Mouse (Mus musculus) kidney, embryonic 15.5 days (tissue): ENCODE measurements around the gene Bach2. TPM values are rescaled to one million over a fixed set of nuclear protein-coding genes. Genes with fewer than 3 reads are reported as not detected.

Source experiments
- ATAC-seq: fragments of 200-750 bp; cut with Nextera tagmentation; replicated peaks from 2 replicates; pipeline ENCODE4 v1.8.0; 2017; ENCODE audit warnings: moderate TSS enrichment; ENCODE audit not compliant: low FRiP score
- H3K27ac ChIP-seq: fragments of 300-500 bp; sonication (generic); 2 replicates; pipeline ENCODE4 v1.5.1; 2015; ENCODE audit warnings: mild to moderate bottlenecking, inconsistent platforms
- H3K27me3 ChIP-seq: fragments of 300-500 bp; sonication (generic); 2 replicates; pipeline ENCODE4 v1.6.1; 2015; ENCODE audit warnings: inconsistent platforms
- H3K36me3 ChIP-seq: fragments of 300-500 bp; sonication (generic); 2 replicates; pipeline ENCODE4 v1.6.1; 2015; ENCODE audit warnings: inconsistent platforms
- H3K4me1 ChIP-seq: fragments of 300-500 bp; sonication (generic); 2 replicates; pipeline ENCODE4 v1.6.1; 2015; ENCODE audit warnings: inconsistent platforms
- H3K4me2 ChIP-seq: fragments of 300-500 bp; sonication (generic); 2 replicates; pipeline ENCODE4 v1.6.1; 2015; ENCODE audit warnings: moderate library complexity, mild to moderate bottlenecking, inconsistent platforms
- H3K4me3 ChIP-seq: fragments of 300-500 bp; sonication (generic); replicated peaks from 2 replicates; pipeline ENCODE4 v1.5.1; 2015; ENCODE audit warnings: mild to moderate bottlenecking, inconsistent platforms
- H3K9ac ChIP-seq: fragments of 300-500 bp; sonication (generic); 2 replicates; pipeline ENCODE4 v1.6.1; 2015; ENCODE audit warnings: mild to moderate bottlenecking, inconsistent platforms
- H3K9me3 ChIP-seq: fragments of 300-500 bp; sonication (generic); replicated peaks from 2 replicates; pipeline ENCODE4 v1.6.1; 2016; ENCODE audit warnings: inconsistent platforms
- WGBS: fragments of 180-500 bp; shearing (Covaris S2); methylation state at CpG from one replicate; pipeline ENCODE4 v1.1.7; 2015; ENCODE audit warnings: mixed read lengths; 5-methylcytosine and 5-hydroxymethylcytosine counted together
- polyA plus RNA-seq: library from polyadenylated mRNA; unstranded; fragments of >200 nt; fragmentation: Nextera tagmentation; extraction: Ambion mirVana; gene quantifications from 2 replicates; pipeline ENCODE4 v1.2.1, GENCODE M21; 2015

Bach2 gene
- polyA plus RNA-seq, 1 experiment from 2014 or later = 8.8 TPM

DNA sequence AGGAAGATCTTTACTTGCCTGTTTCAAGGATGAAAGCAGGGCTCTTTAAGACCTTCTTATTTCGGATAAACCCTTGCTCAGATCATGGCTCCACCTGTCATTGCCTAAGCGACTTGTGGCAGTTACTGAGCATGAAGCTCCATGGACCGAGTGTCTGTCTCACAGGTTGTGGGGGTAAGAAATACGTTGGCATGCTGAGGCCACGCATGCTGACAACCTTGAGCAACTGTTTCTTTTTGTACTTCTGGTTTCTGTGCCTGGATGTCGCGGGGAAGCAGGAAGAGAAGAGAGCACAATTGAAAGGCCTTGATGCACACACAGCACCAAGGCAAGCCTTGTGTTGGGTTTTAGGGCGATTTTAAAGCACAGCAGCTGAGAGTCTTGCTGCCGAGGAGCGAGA lies 87.7 kb downstream of the Bach2 start:
- Histone ChIP-seq H3K9ac (no peak overlapping the region), H3K27me3 (no peaks in the 10 kb centered on the region), H3K36me3 (no peaks in the 10 kb centered on the region), H3K4me1 (peaks cover 11% of the 10 kb centered on the region), H3K27ac (no peak overlapping the region), H3K9me3 (no peaks in the 10 kb centered on the region), H3K4me3 (no peak overlapping the region), H3K4me2 (no peak overlapping the region)
- WGBS = 82% methylated on average over 10 of the region's 10 CpGs
- no peak for ATAC-seq

DNA sequence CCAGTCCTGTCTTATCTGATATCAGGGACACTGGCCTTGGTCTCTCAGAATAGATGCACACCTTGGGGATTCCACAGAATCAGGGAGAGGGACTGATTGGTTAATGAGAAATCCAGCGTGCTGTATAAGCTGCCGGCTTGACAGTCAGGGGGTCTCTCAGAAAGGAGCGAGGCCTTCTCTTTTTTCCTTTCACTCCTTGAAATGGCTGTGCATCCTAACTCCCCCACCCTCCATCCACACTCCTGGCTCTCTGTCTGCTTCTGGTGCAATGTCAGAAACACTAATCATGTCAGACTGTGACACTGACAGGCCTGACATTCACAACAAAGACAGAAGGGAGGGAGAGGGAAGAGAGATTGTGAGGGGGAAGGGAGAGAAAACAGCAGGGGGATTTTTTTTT lies 88.3 kb downstream of the Bach2 start:
- Histone ChIP-seq H3K4me3 (no peak overlapping the region), H3K4me1 (peaks cover 11% of the 10 kb centered on the region), H3K9me3 (no peaks in the 10 kb centered on the region), H3K4me2 (no peak overlapping the region), H3K9ac (no peak overlapping the region), H3K27ac (no peak overlapping the region), H3K27me3 (no peaks in the 10 kb centered on the region), H3K36me3 (no peaks in the 10 kb centered on the region)
- no peak for ATAC-seq
- WGBS = 65% methylated on average over 3 of the region's 3 CpGs

DNA sequence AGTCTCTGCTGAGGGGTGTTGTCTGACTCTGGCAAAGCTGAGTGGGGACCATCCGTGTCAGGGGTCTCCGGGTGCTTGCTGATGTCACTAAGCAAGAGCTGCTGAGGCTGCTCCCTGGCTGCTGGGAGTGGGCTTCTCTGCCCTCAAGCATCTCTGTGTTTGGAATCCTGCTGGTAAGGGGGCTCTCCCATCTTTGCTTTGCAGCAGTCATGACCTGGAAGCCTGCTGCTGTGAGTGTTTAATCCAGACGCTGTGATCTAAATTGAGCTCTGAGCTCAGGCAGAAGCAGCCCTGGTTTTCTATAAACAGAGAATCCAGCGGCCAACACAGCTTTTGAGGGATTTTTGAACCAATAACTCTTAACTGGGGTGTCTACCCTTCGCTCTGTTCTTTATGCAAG lies 89.0 kb downstream of the Bach2 start:
- Histone ChIP-seq H3K27ac (no peak overlapping the region), H3K4me1 (peaks cover 11% of the 10 kb centered on the region), H3K27me3 (no peaks in the 10 kb centered on the region), H3K9me3 (no peaks in the 10 kb centered on the region), H3K9ac (no peak overlapping the region), H3K4me2 (no peak overlapping the region), H3K4me3 (no peak overlapping the region), H3K36me3 (no peaks in the 10 kb centered on the region)
- 69% methylated on average over 5 of the region's 5 CpGs for WGBS
- no peak for ATAC-seq

DNA sequence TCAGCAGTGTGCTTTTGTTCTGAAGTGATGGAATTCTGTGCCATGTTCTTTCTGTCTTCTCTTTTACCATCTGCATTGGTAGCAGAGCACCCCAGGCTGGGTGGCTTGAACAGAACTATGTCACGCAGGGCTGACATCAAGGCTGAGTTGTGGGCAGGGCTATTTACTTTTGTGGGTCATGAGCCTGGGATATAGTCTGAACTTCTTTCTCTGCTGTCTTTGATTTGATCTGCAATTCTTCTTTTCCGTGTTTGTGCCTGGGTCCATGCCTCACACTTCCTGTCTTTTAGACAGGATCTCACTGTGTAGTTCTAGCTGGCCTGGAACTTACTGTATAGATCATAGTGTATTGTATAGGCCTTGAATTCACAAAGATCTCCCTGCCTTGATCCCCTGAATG lies 90.0 kb downstream of the Bach2 start:
- no peaks in the 10 kb centered on the region for H3K27me3 ChIP-seq
- WGBS = 72% methylated on average over 2 of the region's 2 CpGs
- no peak overlapping the region for H3K9ac ChIP-seq
- no peaks in the 10 kb centered on the region for H3K36me3 ChIP-seq
- no peak for ATAC-seq
- peaks cover 11% of the 10 kb centered on the region for H3K4me1 ChIP-seq
- no peak overlapping the region for H3K4me2 ChIP-seq
- no peak overlapping the region for H3K27ac ChIP-seq
- H3K4me3 ChIP-seq = no peak overlapping the region
- no peaks in the 10 kb centered on the region for H3K9me3 ChIP-seq

DNA sequence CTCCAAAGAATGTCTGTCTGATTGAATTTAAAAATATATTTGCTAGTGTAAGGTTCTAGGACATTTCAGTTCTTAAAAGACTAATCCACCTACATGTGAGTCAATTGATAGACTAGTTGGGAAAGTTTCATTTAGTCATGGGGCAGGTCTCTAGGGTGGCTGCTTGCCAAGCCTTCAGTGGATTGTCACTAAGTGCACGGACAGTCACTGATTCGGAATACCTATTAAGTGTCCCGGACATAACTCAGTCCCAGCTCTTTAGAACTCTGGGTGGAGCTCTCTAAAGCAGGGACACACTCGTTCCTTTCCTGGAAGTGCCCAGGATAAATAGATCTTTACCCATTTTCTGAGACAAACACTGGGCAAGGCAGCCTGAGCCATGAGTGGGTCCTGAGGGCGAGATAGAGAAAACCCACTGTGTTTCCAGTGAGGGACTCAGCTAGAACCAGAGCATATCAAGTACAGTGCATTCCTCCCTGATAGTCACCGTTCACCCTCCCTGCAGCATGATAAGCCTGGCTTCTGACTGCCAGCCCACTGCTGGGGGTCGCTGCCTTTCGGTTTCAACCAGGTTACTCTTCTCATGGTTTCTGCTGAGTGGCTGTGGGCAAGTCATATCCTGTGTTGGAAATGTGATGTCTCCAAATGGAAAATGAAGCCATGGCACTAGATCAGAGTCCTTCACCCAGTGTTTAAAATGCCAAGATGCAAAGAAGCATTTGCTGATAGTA lies 92.1 kb downstream of the Bach2 start:
- H3K4me3 ChIP-seq = no peak overlapping the region
- no peaks in the 10 kb centered on the region for H3K9me3 ChIP-seq
- 84% methylated on average over 8 of the region's 8 CpGs for WGBS
- no peak overlapping the region for H3K27ac ChIP-seq
- H3K9ac ChIP-seq = no peak overlapping the region
- H3K4me1 ChIP-seq = peaks cover 14% of the 10 kb centered on the region
- H3K27me3 ChIP-seq = no peaks in the 10 kb centered on the region
- no peaks in the 10 kb centered on the region for H3K36me3 ChIP-seq
- no peak for ATAC-seq
- H3K4me2 ChIP-seq = no peak overlapping the region

DNA sequence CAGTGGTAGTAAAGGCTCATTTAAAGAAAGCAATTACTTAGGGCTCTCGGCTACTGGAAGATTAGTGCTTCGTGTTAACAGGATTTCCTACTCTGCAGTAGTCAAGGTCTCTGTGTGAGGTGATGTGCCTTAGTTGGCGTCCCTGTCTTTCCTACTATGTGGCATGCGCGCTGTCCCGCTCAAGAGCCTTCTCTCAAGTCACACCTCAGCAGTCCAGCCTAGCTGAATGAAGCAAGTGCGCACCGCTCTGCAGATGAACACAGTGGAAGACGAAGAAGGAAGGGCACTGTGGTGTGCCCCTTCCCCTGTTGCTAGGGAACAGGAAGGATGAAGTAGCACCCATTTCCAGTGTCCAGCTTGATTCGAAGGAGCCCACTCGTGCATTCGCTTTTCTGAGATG lies 93.4 kb downstream of the Bach2 start:
- no peaks in the 10 kb centered on the region for H3K27me3 ChIP-seq
- no peaks in the 10 kb centered on the region for H3K9me3 ChIP-seq
- no peak overlapping the region for H3K4me3 ChIP-seq
- no peak overlapping the region for H3K9ac ChIP-seq
- 93% methylated on average over 12 of the region's 12 CpGs for WGBS
- H3K36me3 ChIP-seq = no peaks in the 10 kb centered on the region
- H3K27ac ChIP-seq = no peak overlapping the region
- H3K4me2 ChIP-seq = no peak overlapping the region
- no peak for ATAC-seq
- peaks cover 19% of the 10 kb centered on the region for H3K4me1 ChIP-seq

DNA sequence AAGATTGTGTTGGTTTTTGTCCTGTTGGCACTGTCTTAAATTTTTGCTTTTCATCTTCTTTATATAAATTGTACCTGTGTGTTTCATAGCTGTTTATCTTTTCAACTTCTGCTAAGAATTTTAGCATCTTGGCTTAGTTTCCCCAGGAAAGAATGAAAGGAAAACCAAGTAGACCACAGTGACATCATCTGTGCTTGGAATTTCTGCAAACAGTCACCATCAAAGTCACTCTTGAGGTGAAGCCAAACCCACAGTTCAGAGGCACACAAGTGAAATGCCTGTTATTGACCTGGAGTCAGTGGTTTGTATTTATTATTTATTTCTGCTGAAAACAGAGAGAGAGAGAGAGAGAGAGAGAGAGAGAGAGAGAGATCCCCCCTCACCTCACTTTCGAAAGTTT lies 95.5 kb downstream of the Bach2 start:
- Histone ChIP-seq H3K4me1 (peaks cover 24% of the 10 kb centered on the region), H3K9me3 (no peaks in the 10 kb centered on the region), H3K36me3 (no peaks in the 10 kb centered on the region), H3K4me2 (no peak overlapping the region), H3K27ac (no peak overlapping the region), H3K4me3 (no peak overlapping the region), H3K27me3 (no peaks in the 10 kb centered on the region), H3K9ac (no peak overlapping the region)
- WGBS = 100% methylated on average over 1 of the region's 1 CpGs
- ATAC-seq = no peak

DNA sequence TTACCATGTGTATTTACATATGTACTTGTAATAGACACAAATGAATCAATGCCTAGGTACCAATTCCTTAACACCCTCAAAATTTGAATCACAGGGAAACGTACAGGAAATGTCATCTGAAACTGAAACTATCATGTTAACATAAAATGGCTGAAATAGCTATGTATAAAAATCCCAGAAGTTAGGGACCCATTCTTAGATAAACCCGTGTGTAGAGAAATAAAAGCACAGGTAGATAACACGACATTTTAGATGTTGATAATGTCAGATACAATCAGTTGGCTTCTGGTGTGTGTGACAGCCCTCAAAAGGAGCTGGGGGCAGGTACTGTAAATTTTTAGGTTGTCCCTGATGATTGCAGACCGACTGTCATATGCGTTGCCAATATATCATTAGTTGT lies 96.2 kb downstream of the Bach2 start:
- H3K9ac ChIP-seq = no peak overlapping the region

DNA sequence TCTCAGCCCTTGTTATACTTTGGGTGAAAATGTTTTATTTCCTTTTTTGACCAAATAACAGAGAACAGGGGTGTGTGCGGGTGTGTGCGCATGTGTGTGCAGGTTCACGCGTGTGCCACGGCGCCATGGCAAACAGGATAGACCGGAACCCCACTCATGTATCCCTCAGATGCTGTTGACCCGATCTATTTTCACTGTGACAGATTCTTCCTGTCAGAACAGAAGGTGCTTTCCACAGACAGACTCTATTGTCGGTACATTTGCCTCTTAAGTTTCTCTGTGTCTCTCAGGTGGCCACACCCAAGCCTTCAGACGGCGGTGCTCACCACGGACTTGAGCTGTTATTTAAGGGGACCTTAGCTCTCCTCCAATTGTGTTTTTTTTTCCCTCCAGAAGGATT lies 97.1 kb downstream of the Bach2 start:
- no peak overlapping the region for H3K4me3 ChIP-seq
- peaks cover 24% of the 10 kb centered on the region for H3K4me1 ChIP-seq
- no peak overlapping the region for H3K4me2 ChIP-seq
- H3K27me3 ChIP-seq = no peaks in the 10 kb centered on the region
- no peak overlapping the region for H3K9ac ChIP-seq
- no peak overlapping the region for H3K27ac ChIP-seq
- H3K9me3 ChIP-seq = no peaks in the 10 kb centered on the region
- no peak for ATAC-seq
- WGBS = 79% methylated on average over 12 of the region's 12 CpGs
- no peaks in the 10 kb centered on the region for H3K36me3 ChIP-seq

More for the DNA sequence above, 96.2 kb downstream of the Bach2 start:
- Histone ChIP-seq H3K27me3 (no peaks in the 10 kb centered on the region), H3K9me3 (no peaks in the 10 kb centered on the region), H3K27ac (no peak overlapping the region), H3K4me3 (no peak overlapping the region), H3K36me3 (no peaks in the 10 kb centered on the region), H3K4me2 (no peak overlapping the region), H3K4me1 (peaks cover 24% of the 10 kb centered on the region)
- no peak for ATAC-seq
- WGBS = 90% methylated on average over 5 of the region's 5 CpGs

DNA sequence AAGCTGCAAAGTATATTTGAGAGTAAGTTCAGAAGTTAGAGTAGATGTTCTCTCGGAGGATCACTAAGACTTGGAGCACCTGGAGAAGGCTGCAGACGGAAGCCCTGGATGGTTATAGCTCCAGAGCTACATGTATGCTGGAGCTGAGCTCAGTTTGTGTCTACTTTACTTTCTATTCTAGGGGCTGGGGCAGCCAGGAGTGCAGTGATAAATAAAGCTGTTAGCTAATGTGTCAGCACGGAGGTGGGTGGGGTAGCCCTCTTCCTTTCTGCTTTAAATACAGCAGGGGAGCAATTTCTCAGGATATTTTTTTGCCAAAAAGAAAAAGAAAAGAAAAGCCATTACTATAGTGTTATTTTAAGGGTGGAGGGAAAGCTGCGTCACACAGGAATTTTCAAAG lies 98.0 kb downstream of the Bach2 start:
- no peaks in the 10 kb centered on the region for H3K9me3 ChIP-seq
- H3K36me3 ChIP-seq = no peaks in the 10 kb centered on the region
- 49% methylated on average over 4 of the region's 4 CpGs for WGBS
- no peak overlapping the region for H3K9ac ChIP-seq
- no peaks in the 10 kb centered on the region for H3K27me3 ChIP-seq
- no peak for ATAC-seq
- H3K4me2 ChIP-seq = 0 out of 2 replicates have a peak overlapping the region, but pooled peaks have one; percentile 3
- H3K27ac ChIP-seq = peak overlapping the region; percentile 51; the same call in 1 of the 2 replicates
- no peak overlapping the region for H3K4me3 ChIP-seq
- H3K4me1 ChIP-seq = peaks cover 24% of the 10 kb centered on the region

DNA sequence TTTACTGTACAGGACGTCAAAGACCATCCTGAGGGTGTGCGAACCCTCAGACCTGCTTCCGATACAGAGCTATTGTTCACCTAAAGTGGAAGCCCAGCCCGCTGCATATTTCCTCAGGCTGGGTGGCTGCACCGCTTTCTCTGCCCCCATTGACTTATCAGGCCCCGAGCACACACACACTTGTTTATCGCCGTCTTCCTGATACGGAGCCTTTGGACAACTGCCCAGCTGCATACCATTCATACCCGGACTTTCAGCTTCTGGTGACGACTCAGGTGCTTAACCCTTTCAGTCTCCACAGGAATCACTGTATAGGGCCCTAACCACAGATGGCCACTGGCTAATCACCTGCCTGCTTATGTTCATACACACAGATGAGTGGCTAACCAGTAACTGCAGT lies 99.0 kb downstream of the Bach2 start:
- Histone ChIP-seq H3K4me3 (no peak overlapping the region), H3K4me2 (no peak overlapping the region), H3K27ac (peak overlapping the region; percentile 54; the same call in 1 of the 2 replicates), H3K9me3 (no peaks in the 10 kb centered on the region), H3K36me3 (no peaks in the 10 kb centered on the region), H3K4me1 (peaks cover 24% of the 10 kb centered on the region), H3K27me3 (no peaks in the 10 kb centered on the region), H3K9ac (no peak overlapping the region)
- peak; percentile 81 for ATAC-seq
- WGBS = 21% methylated on average over 11 of the region's 11 CpGs

DNA sequence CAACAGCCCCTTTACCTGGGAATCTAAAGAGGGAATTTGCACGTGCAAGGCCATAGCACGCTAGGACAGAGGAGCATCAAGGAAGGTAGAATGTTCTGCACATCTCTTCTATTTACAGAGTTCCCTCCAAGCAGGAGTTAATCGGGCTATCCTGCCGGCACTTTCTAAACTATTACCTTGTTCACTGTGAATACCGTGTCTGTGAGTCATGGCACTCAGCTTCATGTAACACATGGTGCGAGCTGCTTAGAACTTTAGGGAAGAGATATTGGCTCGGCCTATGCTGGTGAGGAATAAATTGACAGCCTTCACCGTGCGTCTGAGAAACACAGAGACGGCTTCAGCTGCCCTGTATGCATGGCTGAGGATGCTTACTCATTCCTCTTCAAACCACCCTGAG lies 99.8 kb downstream of the Bach2 start:
- Histone ChIP-seq H3K4me2 (no peak overlapping the region), H3K27ac (no peak overlapping the region), H3K27me3 (no peaks in the 10 kb centered on the region), H3K4me3 (no peak overlapping the region), H3K9ac (no peak overlapping the region), H3K9me3 (no peaks in the 10 kb centered on the region), H3K36me3 (no peaks in the 10 kb centered on the region), H3K4me1 (peaks cover 28% of the 10 kb centered on the region)
- no peak for ATAC-seq
- WGBS = 80% methylated on average over 10 of the region's 10 CpGs

DNA sequence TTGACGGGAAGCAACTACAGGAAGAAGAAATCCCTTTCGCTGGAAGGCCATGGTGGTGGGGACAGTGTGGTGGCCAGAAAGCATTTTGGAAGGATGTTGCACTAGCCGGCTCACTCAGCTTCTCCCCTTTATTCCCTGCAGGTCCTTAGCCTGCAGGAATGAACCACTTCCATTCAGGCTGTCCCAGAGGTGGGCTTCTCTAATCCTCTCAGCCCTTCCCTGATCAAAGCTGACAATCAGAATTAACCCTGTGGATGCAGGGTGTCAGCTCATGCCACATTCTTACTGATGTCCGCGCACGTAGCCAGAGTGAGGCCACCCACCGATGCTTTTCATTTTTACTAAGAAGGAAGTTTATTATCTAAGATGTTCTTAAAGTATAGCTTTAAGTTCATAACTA lies 102.2 kb downstream of the Bach2 start:
- Histone ChIP-seq H3K27me3 (no peaks in the 10 kb centered on the region), H3K9me3 (no peaks in the 10 kb centered on the region), H3K36me3 (no peaks in the 10 kb centered on the region), H3K4me1 (peaks cover 30% of the 10 kb centered on the region), H3K4me2 (no peak overlapping the region), H3K4me3 (no peak overlapping the region), H3K27ac (no peak overlapping the region), H3K9ac (no peak overlapping the region)
- ATAC-seq = no peak
- WGBS = 92% methylated on average over 7 of the region's 7 CpGs
